Mouse (Mus musculus): ENCODE data around the gene Ugt1a1.

The Ugt1a1 gene

GRCm38 (mm10) chr1:88235046-88235893, 23.5 kb downstream of the Ugt1a1 start:
- no peak for DNase-seq

GRCm38 (mm10) chr1:88235894-88236415, 24.2 kb downstream of the Ugt1a1 start:
- DNase-seq = no peak

GRCm38 (mm10) chr1:88237311-88237710, 25.6 kb downstream of the Ugt1a1 start:
- DNase-seq = no peak

GRCm38 (mm10) chr1:88238771-88239170, 27.0 kb downstream of the Ugt1a1 start:
- DNase-seq = no peak

- no peak for DNase-seq
These were observed 28.3 kb downstream of the Ugt1a1 start for GRCm38 (mm10) chr1:88240072-88240471.

GRCm38 (mm10) chr1:88240579-88240978, 28.8 kb downstream of the Ugt1a1 start:
- no peak for DNase-seq

- no peak for DNase-seq
These were observed 32.1 kb downstream of the Ugt1a1 start for GRCm38 (mm10) chr1:88243861-88244260.

GRCm38 (mm10) chr1:88245881-88246280, 34.1 kb downstream of the Ugt1a1 start:
- no peak for DNase-seq

GRCm38 (mm10) chr1:88246386-88246785, 34.6 kb downstream of the Ugt1a1 start:
- DNase-seq = no peak

- no peak for DNase-seq
These were observed 35.9 kb downstream of the Ugt1a1 start for GRCm38 (mm10) chr1:88247660-88248059.

GRCm38 (mm10) chr1:88248658-88249057, 36.9 kb downstream of the Ugt1a1 start:
- no peak for DNase-seq

GRCm38 (mm10) chr1:88249596-88249995, 37.8 kb downstream of the Ugt1a1 start:
- no peak for DNase-seq

GRCm38 (mm10) chr1:88250023-88250422, 38.3 kb downstream of the Ugt1a1 start:
- DNase-seq = no peak

- DNase-seq = no peak
These were observed 41.3 kb downstream of the Ugt1a1 start for GRCm38 (mm10) chr1:88253106-88253505.

- DNase-seq = no peak
These were observed 41.8 kb downstream of the Ugt1a1 start for GRCm38 (mm10) chr1:88253540-88253939.

GRCm38 (mm10) chr1:88254793-88255465, 43.2 kb downstream of the Ugt1a1 start:
- no peak for DNase-seq

- DNase-seq = no peak
These were observed 43.7 kb downstream of the Ugt1a1 start for GRCm38 (mm10) chr1:88255466-88255857.

GRCm38 (mm10) chr1:88255989-88256754, 44.4 kb downstream of the Ugt1a1 start:
- no peak for DNase-seq

- DNase-seq = no peak
These were observed 45.3 kb downstream of the Ugt1a1 start for GRCm38 (mm10) chr1:88256886-88257663.

GRCm38 (mm10) chr1:88257681-88258080, 45.9 kb downstream of the Ugt1a1 start:
- no peak for DNase-seq

- DNase-seq = no peak
These were observed 46.6 kb downstream of the Ugt1a1 start for GRCm38 (mm10) chr1:88258361-88258760.

GRCm38 (mm10) chr1:88258881-88259642, 47.3 kb downstream of the Ugt1a1 start:
- no peak for DNase-seq
